Mouse (Mus musculus): ENCODE data around the gene Map2k1.

DNA sequence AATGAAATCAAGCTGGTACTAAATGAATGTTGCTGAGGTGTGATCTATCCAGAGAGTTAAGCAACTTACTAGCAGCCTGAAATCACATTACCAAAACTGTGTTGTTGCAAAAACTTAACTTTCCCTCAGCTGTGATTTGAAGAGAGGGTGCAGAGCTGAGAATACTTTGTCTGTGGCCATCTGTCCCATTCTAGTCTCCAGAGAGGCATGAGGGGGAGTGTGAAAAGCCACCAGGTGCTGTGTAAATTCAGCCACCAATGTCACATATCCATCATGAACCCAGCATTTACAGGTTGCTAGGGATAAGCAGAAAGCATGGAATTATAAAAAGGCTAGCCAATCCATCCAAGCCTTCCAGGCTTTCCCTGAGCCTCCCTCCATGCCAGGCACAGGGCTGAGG, 24.5 kb downstream of the Map2k1 start:
- TF ChIP-seq ZC3H11A (IDR thresholded peaks at IDR 0.05; ENCODE audit: borderline replicate concordance, low read depth, low read length) (no peak), CHD2 (IDR thresholded peaks at IDR 0.05; ENCODE audit: low read depth, low read length) (no peak), ZNF384 (IDR thresholded peaks at IDR 0.05; ENCODE audit: low read depth, low read length) (no peak)

Measured in ES-E14 (cell line).